Mouse (Mus musculus): ENCODE measurements around the gene Syde1.

DNA sequence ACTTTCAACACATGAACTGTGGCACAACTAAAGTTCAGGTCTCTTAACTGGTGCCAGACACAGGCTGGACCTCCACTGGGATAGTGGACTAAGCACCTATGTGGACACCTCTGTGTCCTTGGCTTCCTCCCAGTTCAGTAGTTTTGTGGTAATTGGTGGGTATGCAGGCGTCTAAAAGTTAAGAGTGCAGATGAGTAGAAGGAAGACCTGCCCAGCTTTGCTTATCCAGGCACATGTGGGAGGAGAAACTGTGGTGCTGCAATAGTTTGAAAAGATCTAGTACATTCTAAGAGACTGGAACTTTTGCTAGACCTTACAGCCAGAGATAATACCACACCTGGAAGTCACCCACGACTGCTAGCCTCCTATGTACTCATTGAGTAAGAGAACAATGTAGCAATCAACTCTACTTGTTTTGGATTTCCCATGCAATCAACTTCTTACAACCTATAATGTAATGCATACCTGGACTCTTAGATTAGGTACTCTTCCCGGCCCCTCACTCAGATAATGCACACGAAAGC is 1.2 kb upstream of the Syde1 start:
- TF ChIP-seq CTCF (IDR thresholded peaks at IDR 0.05; ENCODE audit: borderline replicate concordance, extremely low read depth, insufficient read depth, insufficient read length) (no peak), POLR2A (IDR thresholded peaks at IDR 0.05; ENCODE audit: borderline replicate concordance, extremely low read depth, insufficient read depth, insufficient read length, poor library complexity, severe bottlenecking) (no peak)

Data from brain, embryonic 14.5 days (tissue).